Mouse (Mus musculus) common myeloid progenitor, adult 5-6 weeks (primary cell): ENCODE results near the gene Plin5. TPM values are rescaled to one million over a fixed set of nuclear protein-coding genes. Genes with fewer than 3 reads are reported as not detected.
A peak's percentile ranks its signal among the peaks of the same experiment; 100 is the strongest.
"Not testable (repeated sequence)": the region's sequence is repeated elsewhere in the genome, so short reads cannot be mapped to it uniquely, and the experiment has no call there.

Experiments used
- ATAC-seq: replicated peaks from 2 replicates; pipeline ENCODE4 v1.8.0; 2016; ENCODE audit warnings: low read depth, mild to moderate bottlenecking, moderate TSS enrichment, inconsistent platforms; ENCODE audit not compliant: poor library complexity, severe bottlenecking
- total RNA-seq: library from RNA; stranded (forward); fragments of 200-1000, 187-1606 nt; gene quantifications from 2 replicates; pipeline ENCODE4 v1.2.3, GENCODE M21; 2017

The Plin5 gene
- total RNA-seq, 1 experiment from 2014 or later, result not detected

DNA sequence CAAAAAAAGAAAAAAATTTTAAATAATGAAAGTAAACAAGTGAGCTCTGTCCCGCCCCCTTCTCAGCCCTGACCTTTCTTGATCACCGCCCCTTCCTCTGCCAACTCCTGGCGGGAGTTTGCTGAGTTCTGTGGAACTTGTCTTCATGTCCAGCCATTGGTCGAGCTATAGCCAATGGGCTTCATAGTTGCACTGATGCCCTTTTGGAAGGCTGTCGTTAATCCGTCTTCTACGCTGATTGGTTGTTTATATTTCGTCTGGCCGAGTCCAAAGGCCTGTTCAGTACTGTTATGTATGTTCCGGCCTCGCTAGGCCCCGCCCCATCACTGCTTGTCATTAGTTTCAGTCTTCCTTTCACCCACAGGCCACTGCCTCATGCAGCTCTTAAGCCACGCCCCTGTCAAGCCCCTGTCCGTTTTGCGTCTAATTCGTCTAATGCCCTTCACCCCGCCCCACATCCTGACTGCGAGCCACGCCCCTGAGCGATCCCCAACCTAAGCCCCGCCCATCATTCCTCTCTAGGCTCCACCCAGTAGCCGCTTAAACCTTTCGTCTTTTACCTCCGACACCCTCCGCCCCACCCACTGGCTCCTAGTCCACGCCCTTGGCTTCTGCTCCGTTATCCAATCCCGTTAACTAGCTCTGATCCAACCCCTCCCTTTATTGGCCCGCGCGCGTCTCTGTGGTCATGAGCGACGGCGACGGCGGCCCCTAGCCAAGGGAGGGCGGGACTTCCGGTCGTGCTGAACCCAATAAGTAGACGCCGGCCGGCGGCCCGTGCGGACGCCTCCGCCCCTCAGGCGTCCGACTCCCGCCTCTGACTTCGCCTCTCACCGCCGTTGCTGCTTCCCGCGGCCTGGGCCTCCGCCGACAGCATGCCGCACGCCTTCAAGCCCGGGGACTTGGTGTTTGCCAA lies 38.3 kb downstream of the Plin5 start, which contains the start of gene Hdgfl2:
Gene Hdgfl2, plus strand, starts transcription at position 755 of the 916 bp plus-strand sequence.
- peak; percentile 75 for ATAC-seq

DNA sequence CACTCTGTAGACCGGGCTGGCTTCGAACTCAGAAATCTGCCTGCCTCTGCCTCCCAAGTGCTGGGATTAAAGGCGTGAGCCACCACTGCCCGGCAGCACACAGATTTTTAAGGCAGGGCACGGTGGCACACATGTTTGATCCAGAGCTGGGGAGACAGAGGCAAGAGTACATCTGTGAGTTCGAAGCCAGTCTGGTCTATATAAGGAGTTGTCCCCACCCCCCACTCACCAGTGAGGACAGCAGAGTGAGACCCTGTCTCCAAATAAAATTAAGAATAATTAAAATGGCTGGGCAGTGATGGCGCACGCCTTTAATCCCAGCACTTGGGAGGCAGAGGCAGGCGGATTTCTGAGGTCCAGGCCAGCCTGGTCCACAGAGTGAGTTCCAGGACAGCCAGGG lies 39.0 kb downstream of the Plin5 start:
- not testable (repeated sequence) for ATAC-seq

DNA sequence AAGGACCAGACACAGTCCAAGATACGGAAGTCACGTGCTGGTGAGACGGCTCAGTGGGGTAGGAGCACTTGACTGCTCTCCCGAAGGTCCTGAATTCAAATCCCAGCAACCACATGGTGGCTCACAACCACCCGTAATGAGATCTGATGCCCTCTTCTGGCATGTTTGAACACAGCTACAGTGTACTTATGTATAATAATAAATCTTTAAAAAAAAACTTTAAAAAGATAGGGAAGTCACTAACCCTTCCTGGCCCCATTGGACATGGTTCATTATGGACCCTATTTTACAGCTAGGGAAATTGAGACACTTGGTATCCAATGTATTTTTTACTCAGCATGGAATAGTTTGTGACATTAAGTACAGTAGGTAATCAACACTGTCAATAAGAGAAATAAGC lies 39.9 kb downstream of the Plin5 start:
- no peak for ATAC-seq

DNA sequence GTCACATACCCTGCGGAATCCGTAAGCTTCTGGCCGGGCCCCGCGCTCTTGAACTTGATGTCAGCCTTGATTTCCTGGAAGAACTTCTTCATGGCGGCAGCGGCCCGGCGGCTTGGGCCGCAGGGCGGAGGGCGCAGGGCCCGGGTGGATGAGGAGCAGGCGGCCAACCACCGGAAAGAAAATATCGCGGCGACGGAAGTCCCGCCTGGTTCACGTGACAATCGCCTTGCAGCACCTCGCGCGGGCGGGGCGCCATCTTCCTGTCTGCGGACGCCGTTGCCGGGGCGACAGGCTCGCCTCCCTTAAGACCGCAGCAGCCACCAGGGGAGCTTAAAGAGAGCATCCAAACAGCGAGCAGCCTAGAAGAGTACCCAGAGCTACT lies 42.6 kb downstream of the Plin5 start, which contains the start of gene Ubxn6:
Gene Ubxn6, minus strand, starts transcription at position 202 of the 382 bp plus-strand sequence.
- ATAC-seq, result peak; percentile 45

DNA sequence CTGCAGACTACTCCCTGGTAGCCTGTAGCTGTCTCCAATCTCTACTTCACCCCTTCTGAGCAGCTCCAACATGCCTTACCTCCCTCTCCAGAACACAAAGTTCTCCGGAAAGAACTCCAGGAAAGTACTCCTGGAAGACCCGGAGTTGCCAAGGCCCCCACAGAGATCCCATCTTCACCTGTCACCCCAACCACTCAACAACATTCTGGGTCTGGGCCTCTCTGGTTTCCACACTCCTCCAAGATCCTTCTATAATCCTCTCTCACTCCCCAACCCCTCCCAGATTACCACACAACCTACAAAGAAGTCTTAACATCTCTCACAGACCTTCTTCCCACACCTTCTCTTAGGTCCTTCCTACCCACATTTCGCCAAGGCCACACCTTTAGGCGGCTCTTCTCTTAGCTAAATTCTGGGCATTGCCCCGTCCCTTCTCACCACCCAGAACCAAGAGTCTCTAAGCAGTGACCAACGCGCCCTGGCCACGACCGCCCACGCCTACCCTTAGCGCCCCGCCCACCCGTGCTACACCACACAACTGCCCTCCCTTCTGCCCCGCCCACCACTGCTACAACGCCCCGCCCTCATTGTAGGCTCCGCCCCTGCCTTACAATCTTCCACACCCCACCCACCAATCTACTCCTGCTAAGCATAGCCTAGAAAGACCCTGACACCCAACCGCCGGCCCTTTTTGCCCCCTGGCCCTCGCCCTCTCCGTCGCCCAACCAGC lies 43.1 kb downstream of the Plin5 start:
- ATAC-seq, result peak; percentile 44

DNA sequence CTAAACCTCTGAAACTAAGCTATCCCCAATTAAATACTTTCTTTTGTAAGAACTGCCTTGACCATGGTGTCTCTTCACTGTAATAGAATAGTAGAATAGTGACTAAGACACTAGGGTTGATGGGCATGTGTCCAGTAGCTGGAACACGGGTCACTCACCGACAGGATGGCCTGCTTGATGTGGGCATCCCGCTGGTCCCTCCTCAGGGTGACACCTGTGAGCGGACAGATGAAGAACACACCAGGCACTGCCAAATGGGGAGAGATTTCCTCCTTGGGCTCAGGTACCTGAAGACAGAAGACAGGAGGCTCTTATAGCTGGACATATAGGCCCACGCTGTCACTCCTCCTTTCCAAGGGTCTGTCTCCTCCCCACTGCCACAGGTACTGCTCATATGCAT lies 45.2 kb downstream of the Plin5 start:
- no peak for ATAC-seq

DNA sequence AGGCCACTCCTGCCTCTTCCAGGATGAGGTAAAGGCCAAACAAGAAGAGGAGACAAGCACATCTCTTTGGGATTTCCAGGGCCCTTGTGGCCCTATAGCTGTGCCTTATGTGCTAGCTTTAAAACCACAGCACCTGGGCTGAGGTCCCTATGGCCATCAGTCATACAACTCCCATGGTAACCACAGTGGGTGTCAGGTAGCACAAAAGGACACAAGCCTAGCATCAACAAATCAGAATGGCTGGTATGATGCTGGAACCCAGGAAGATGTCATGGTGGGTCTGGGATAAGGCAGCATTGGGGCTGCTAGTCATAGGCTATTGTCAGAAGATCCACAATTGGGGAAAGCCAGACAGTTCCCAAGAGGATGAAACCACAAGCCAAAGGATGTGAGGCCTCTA lies 46.3 kb downstream of the Plin5 start:
- ATAC-seq, result no peak

DNA sequence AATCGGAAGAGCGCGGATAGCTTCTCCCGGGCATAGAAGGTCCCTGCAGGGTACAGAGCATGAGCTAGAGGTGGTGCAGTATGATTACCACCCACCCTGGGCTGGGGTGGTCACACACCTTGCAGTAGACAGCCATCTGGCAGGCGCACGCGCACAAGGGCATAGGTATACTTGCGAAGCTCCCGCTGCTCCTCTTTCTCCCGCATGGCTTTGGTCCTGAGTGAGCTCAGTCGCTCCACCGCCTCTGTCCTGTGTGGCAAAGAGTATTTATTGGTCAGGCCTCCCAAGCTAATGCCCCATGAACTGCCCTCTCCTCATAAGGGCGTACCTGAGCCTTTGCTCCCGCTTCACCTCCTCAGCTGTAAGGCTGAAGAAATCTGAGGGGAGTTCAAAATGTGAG lies 48.3 kb downstream of the Plin5 start:
- ATAC-seq, result no peak

DNA sequence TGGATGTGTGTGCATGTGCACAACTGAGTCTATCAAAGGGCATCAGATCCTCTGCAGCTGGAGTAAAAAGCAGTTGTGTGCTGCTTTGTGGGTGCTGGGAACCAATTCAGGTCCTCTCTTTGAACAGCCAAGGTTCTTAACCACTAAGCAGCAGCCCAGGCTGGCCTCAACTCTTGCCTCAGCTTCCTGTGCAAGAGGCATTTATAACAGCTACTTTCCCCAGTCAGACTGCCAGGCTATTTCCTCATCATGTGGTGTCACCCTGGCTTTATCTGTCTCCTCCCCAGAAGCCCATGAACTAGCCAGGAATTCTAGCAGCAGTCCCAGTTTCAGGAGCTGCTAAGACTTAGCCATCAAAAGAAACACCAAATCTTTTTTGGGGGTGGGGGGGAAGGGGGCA lies 50.9 kb downstream of the Plin5 start:
- no peak for ATAC-seq

DNA sequence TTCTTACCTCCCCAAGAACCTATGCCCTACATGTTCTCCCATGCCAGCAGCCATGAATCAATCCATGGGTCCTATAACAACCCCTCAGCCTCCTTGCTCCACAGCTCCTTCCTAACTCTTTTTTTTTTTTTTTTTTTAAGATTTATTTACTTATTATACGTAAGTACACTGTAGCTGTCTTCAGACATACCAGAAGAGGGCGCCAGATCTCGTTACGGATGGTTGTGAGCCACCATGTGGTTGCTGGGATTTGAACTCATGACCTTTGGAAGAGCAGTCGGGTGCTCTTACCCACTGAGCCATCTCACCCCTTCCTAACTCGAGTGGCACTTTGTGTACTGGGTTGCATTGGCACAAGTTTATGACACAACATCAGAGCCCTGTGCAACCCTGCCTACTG lies 51.7 kb downstream of the Plin5 start:
- not testable (repeated sequence) for ATAC-seq

DNA sequence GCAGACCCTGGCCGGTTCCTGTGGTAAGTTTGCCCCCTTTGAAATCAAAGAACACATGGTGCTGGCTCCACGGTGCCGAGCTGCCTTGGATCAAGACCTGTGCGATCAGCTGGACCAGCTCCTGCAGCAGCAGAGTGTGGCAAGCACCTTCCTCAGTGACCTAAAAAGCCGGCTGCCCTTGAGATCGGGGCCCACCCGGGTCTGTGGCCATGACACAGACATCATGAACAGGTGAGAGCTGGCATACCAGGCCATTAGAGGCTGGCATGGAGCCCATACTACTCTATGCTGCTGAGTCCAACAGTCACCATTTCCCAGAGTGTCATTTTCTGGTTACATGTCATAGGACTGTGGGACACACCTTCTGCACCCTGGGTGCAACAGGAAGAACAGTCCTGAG lies 55.3 kb downstream of the Plin5 start:
- ATAC-seq, result no peak

Other genes starting within 250 kb of the Plin5 start
- gene Zfp119a, start 238.7 kb downstream of the Plin5 start, total RNA-seq, result 7.2 and 10.3 TPM in 2 replicates
- 13.5 and 22.5 TPM in 2 replicates for gene Zfp959, start 225.5 kb downstream of the Plin5 start, total RNA-seq
- 3.2 and 3.4 TPM in 2 replicates for gene Zfp119b, start 168.1 kb downstream of the Plin5 start, total RNA-seq
- gene Ebi3, start 165.0 kb downstream of the Plin5 start, total RNA-seq, result 7.8 and 9.0 TPM in 2 replicates
- 23.9 and 28.4 TPM in 2 replicates for gene Yju2, start 158.5 kb downstream of the Plin5 start, total RNA-seq
- not detected in 2 replicates for gene Shd, start 147.1 kb downstream of the Plin5 start, total RNA-seq
- not detected in 2 replicates for gene Fsd1, start 131.1 kb downstream of the Plin5 start, total RNA-seq
- 0.53 TPM in 1 of 2 replicates, not detected in the other for gene Stap2, start 112.0 kb downstream of the Plin5 start, total RNA-seq
- gene Mpnd, start 111.9 kb downstream of the Plin5 start, total RNA-seq, result 33.4 and 70.7 TPM in 2 replicates
- gene Sh3gl1, start 81.0 kb downstream of the Plin5 start, total RNA-seq, result 27.9 and 30.1 TPM in 2 replicates
- 33.6 and 35.6 TPM in 2 replicates for gene Chaf1a, start 77.2 kb downstream of the Plin5 start, total RNA-seq
- 20.0 and 28.2 TPM in 2 replicates for gene Ubxn6, start 42.6 kb downstream of the Plin5 start, total RNA-seq
- 70.4 and 79.9 TPM in 2 replicates for gene Hdgfl2, start 38.0 kb downstream of the Plin5 start, total RNA-seq
- gene Plin4, start 7.8 kb downstream of the Plin5 start, total RNA-seq, result not detected in 2 replicates
- gene Lrg1, start 4.4 kb upstream of the Plin5 start, total RNA-seq, result 0.14 TPM in 1 of 2 replicates, not detected in the other
- 2.8 TPM in 2 replicates for gene Sema6b, start 22.7 kb upstream of the Plin5 start, total RNA-seq
- 3.2 and 3.7 TPM in 2 replicates for gene Tnfaip8l1, start 44.9 kb upstream of the Plin5 start, total RNA-seq
- gene Mydgf, start 66.3 kb upstream of the Plin5 start, total RNA-seq, result 28.4 and 33.3 TPM in 2 replicates
- gene Dpp9, start 101.3 kb upstream of the Plin5 start, total RNA-seq, result 13.8 and 14.1 TPM in 2 replicates
- 15.1 and 17.1 TPM in 2 replicates for gene Fem1a, start 139.2 kb upstream of the Plin5 start, total RNA-seq
- gene Ticam1, start 159.2 kb upstream of the Plin5 start, total RNA-seq, result 4.1 and 4.6 TPM in 2 replicates
- 8.7 and 11.6 TPM in 2 replicates for gene Plin3, start 175.3 kb upstream of the Plin5 start, total RNA-seq
- not detected in 2 replicates for gene Arrdc5, start 182.7 kb upstream of the Plin5 start, total RNA-seq
- 142 and 165 TPM in 2 replicates for gene Uhrf1, start 185.7 kb upstream of the Plin5 start, total RNA-seq
- 7.2 and 17.0 TPM in 2 replicates for gene Kdm4b, start 208.5 kb upstream of the Plin5 start, total RNA-seq